Mouse (Mus musculus) brain, adult 2 months (tissue): ENCODE measurements around the gene Fscn2.
A peak's percentile ranks its signal among the peaks of the same experiment; 100 is the strongest.

Experiments
- DNase-seq: peaks from one replicate; pipeline ENCODE4 v3.0.0; 2011; ENCODE audit warnings: low read depth, low spot score

Fscn2 gene

GRCm38 (mm10) chr11:120357791-120358401 is 3.4 kb upstream of the Fscn2 start:
- DNase-seq: peak; percentile 87

- peak; percentile 56 for DNase-seq
Measured at GRCm38 (mm10) chr11:120359391-120359790, 1.9 kb upstream of the Fscn2 start.

DNA sequence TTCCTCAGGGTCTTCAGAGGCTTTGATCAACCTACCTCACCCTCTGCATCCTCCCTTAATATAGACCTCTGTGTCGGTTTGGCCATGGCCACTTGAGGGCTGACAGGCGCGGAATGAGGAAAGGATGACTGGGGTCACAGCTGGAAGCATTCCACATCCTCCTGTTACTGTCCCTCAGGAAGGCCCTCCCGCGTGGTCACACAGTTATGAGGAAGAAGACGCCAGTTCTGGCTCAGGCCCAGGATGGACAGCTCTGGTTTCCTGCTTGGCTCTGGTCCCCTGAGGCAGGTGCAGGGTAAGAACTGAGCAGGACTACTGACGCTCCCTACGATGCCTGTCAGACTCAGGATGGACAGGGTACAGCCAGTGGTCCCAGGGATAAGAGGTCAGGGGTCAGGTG is 1.3 kb upstream of the Fscn2 start:
- no peak for DNase-seq

GRCm38 (mm10) chr11:120360755-120361154 is 579 bp upstream of the Fscn2 start:
- DNase-seq: no peak

DNA sequence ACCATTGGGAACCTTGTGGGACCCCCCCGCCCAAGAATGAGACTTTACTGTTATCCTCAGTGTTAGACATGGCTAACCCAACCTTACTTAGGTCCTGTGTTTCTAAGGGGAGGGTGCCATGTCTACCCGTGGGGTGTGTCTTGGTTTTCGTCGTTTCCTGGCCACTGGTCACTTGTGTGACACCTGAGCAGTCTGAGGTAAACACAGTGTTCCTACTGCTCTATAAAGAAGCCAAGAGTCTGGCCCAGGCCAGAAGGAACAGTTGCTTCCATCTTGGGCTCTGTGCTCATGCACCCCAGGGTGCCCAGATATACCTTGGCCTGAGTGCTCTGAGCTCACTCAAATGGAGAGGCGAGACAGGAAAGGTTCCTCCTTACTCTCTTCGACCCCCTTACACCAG is 1.6 kb downstream of the Fscn2 start:
- no peak for DNase-seq

DNA sequence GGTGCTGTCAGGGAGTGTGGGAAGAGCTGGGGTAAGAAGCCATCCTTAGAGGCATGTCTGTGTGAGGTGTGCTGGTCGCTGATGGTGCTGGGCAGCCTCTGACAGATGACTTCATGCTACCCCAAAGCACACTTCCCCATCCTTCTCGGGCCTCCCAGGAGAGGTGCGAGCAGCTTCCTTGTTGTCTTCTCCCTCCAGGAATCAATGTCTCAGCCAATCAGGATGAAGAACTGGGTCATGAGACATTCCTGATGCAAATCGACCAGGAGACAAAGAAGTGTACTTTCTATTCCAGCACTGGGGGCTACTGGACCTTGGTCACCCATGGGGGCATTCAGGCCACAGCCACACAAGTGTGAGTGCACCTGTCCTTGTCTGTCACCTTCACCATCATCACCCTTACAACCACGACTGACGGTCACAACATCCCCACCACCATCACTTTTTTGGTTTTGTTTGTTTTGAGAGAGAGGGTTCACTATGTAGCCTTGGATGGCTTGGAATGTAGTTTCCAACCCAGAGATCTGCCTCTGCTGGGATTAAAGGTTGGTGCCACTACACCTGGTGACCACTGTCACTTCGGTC is 5.2 kb downstream of the Fscn2 start:
- no peak for DNase-seq

DNA sequence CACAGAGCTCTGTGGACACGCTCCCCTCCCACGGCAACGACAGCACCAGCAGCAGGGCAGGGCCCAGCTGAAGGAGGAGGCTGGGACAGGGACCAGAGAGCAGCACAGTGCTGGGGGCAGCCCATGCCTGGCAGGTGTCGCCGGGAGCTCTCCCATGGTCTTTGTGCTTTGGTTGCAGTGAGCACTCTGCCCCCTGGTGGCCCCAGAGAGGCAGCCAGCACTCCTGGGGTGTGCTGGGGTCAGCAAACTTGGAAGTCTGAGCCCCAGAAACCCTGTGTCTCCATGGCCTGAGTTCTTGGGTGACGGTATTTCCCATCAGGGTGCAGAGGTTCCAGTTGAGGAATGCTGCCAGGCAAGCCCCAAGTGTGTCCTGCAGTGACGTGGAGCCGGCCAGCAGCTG is 8.3 kb downstream of the Fscn2 start:
- peak; percentile 61 for DNase-seq

DNA sequence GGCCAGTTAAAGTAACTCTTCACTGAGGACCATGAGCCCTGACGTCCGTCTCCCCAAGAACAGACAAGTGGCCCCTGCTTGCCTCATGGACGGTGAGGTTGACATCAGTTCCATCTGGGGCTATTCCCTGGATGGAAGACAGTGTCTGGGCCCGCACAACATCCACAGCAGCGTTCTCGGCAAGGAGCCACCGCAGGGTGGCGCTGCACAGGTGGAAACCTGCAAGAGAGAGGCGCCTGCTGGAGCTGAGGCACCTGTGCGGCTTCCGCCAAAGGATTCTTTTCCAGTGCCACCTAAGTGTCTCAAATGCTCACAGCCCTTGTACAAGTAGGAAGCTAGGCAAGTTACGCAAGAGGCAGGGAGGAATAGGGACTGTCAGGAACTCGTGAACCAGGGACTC is 11.7 kb downstream of the Fscn2 start:
- DNase-seq: peak; percentile 46

DNA sequence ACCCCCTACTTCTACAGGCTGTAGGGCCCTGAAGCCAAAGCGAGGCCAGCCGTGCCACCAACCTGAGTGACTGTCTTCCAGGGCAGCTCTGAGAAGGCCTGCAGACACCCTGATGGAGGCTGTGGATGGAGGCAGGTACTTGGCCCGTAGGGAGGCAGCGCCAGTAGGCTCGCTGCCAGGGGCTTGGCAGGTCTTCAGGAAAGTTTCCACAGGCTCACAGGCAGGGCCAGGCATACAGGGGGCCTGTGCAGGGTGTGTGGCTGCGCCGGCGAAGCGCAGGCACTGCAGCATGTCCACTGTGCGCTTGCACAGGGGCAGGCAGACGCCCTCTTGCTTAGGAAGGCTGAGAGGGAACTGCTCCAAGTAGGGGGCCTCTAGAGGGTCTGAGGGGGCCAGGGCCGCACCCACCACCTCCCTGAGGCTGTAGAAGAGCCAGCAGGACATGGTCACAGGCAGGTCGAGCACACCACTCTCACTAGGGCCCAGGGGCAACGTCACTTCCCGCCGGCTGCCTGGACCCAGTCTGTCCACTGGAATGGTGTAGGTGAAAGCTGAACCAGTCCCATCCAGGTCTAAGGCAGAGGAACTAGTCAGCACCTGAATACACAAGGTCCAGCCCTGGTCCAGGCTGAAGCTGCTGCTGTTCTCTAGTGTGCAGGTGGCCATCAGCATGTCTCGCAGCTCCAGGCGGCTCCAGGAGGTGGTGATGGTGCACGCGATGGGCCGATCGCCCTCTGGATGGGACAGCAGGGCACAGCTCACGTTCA is 12.7 kb downstream of the Fscn2 start:
- no peak for DNase-seq

DNA sequence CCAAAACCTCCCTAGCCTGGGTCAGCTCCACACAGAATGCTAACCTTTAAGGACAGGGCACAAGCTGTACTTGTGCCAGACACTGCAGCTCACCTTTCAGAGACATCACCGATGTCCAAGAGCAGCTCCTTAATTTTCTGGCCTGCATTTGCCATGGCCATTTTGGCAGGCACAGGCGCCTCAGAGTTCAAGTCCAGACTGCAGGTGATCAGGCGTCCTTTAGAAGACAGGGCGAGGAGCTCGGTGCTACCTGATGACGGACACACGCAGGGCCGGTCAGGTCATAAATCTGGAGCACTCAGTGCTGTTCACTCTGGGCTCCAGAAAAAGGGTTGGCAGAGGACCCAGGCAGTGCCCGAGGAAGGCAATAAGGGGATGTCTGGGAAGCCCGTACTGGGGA is 14.0 kb downstream of the Fscn2 start:
- no peak for DNase-seq

DNA sequence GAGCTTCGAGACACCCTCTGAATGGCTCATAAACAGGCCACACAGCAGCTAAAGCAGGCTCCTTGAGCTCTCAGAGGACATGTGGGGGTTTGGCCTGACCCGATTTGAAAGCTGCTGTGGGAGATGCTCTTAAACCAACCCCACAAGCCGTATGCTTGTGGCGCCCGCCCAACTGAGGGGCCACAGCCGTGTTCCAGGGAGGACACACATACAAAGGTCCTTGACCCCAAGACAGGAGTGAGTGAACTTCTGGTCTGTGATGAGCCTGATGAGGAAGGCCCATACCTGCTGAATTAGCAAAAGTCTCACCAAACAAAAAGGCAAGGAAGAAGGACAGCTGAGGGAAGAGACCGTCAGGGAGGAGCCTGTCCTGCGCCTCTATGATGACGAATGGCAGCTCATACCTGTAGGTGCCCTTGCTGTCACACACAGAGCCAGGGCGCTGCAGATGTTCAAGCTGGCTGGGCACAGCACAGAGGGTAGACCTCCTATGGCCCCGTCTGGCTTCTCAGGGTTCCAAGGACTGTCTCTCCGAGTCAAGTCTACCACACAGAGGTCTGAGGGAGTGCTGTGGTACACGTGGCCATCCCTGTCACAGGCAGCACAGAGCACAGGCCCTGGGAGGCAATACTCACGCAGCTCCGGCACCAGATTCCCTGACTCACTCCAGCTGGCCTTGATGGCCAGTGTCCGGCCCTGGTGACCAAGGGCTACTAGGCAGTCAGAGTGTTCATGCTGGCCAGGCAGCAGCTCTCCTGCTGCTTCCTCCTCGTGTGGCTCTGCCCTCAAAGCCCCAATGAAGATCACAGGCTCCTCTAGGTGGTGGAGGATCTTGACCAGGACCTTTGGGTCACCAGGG is 15.2 kb downstream of the Fscn2 start:
- DNase-seq: no peak

- no peak for DNase-seq
Measured at GRCm38 (mm10) chr11:120377337-120377736, 16.0 kb downstream of the Fscn2 start.

GRCm38 (mm10) chr11:120378031-120378610 is 16.8 kb downstream of the Fscn2 start:
- DNase-seq: peak; percentile 36

- peak; percentile 95 for DNase-seq
Measured at GRCm38 (mm10) chr11:120378611-120379540, 17.5 kb downstream of the Fscn2 start, which contains the start of gene Faap100. Gene Faap100 (minus strand): TSS chr11:120378764.

GRCm38 (mm10) chr11:120380271-120380670 is 18.9 kb downstream of the Fscn2 start:
- DNase-seq: no peak

GRCm38 (mm10) chr11:120381157-120381556 is 19.8 kb downstream of the Fscn2 start:
- DNase-seq: no peak

DNA sequence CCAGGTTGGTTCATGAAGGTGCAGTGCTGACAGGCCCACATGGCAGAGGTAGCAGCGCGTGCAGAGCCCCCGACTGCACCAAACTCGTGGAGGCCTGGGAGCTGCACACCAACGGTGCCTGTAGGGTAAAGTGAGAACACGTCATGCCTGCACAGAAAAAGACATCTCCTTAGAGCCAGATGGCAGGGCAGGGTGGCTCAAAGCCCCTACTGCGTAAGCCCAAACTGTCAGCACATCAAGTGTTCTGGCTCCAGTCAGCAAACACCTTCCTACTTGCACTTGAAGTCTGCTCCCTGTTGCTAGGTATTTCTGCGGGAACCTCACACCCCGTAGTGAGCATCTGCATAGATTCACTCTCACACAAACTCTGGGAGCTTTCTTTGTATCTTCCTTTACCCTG is 21.2 kb downstream of the Fscn2 start:
- peak; percentile 77 for DNase-seq

GRCm38 (mm10) chr11:120386632-120387031 is 25.3 kb downstream of the Fscn2 start:
- peak; percentile 34 for DNase-seq

DNA sequence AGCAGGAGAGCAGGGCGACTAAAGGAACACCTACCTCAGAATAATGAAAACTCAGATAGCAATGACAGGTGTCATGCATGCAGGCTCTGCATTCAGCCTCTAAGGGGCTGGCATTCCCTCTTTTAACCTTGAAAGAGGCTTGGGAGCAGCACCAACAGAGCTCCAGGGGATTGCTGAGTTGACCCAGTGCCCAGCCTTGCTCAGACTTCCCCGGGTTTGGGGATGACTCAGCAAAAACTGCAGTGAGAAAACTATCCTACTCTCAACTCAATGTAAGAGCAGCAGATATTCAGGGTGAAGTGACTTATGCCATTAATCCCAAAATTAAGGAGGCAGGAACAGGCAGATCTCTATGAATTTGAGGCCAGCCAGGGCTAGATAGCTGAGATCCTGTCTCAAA is 25.8 kb downstream of the Fscn2 start:
- peak; percentile 27 for DNase-seq

DNA sequence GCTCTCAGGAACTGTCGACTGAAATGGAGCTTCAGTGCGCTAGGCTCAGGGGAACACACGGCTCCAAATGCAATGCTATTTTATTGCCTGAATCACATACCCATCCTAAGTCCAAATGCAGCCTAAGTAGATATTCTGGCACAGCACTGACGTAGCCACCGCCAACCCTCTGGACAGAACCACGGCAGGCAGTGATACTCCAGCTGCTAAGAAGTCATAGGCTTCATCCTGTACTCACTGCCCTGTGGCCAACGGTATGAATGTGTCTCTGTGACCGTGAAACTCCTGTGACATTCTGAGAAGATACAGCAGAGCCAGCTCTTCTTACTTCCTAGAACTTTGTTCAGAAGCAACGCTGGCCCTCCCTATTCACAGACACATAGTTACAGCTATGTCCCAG is 27.2 kb downstream of the Fscn2 start:
- no peak for DNase-seq

GRCm38 (mm10) chr11:120395661-120396060 is 34.3 kb downstream of the Fscn2 start:
- DNase-seq: no peak
